17 mouse cellular contexts compared by ENCODE assay signal in genomic region chr13:41505594-41505993, GRCm38 (mm10). TPM values are rescaled to one million over a fixed set of nuclear protein-coding genes. Genes with fewer than 3 reads are reported as not detected.
DNase-seq lines count a peak whose midpoint lies in the region; ATAC-seq and TF ChIP-seq lines count a peak whose summit lies in the region.
"Had no signal": no experiment of that assay in that cellular context is flagged by ENCODE, and none has a peak within 500 bp of the region (broad histone marks: within the 10 kb centered on the region; RNA-seq: fewer than 3 reads in every experiment).

No protein-coding gene starts in this region.

- TF ChIP-seq CTCF in heart, adult 2 months (IDR thresholded peaks at IDR 0.05): no peak

- no peak for TF ChIP-seq EP300 in heart, adult 2 months (IDR thresholded peaks at IDR 0.05; ENCODE audit: insufficient read depth, low read depth, low read length)

- ATAC-seq in common myeloid progenitor, adult 5-6 weeks (replicated peaks; ENCODE audit: low read depth, poor library complexity, severe bottlenecking): peak; percentile 57
- peak; percentile 68 for ATAC-seq in monocyte, adult 5-6 weeks (replicated peaks; ENCODE audit: insufficient number of reproducible peaks, low FRiP score, low TSS enrichment, poor library complexity, severe bottlenecking)
- ATAC-seq: forebrain, embryonic 13.5 days had no signal

- no peaks in the 10 kb centered on the region for H3K27me3 ChIP-seq in heart, adult 2 months (ENCODE audit: control insufficient read depth, insufficient read depth, low read length)

- no peak for TF ChIP-seq POLR2A in heart, adult 2 months (IDR thresholded peaks at IDR 0.05; ENCODE audit: insufficient read depth, low read depth, low read length)

- H3K4me1 ChIP-seq in heart, adult 2 months (ENCODE audit: control insufficient read depth, insufficient read depth, low read length): peaks cover 1% of the 10 kb centered on the region; the same call in 1 of the 2 replicates

- no peak overlapping the region for H3K4me3 ChIP-seq in heart, adult 2 months
- H3K4me3 ChIP-seq: embryonic facial prominence, embryonic 10.5 days; forebrain, embryonic 13.5 days; heart, embryonic 12.5 days; hindbrain, embryonic 10.5 days had no signal

- no peak overlapping the region for H3K9ac ChIP-seq in heart, adult 2 months (ENCODE audit: low read depth, low read length)
- H3K9ac ChIP-seq: forebrain, embryonic 13.5 days; heart, embryonic 12.5 days; hindbrain, embryonic 14.5 days had no signal

- H3K79me2 ChIP-seq in heart, adult 2 months (replicated peaks; ENCODE audit: control insufficient read depth, insufficient read depth, low read length): no peaks in the 10 kb centered on the region

- DNase-seq in heart, adult 11 months: peak; percentile 81
- no peak for DNase-seq in heart, adult 2 months
- peak; percentile 76 for DNase-seq in A20 (ENCODE audit: low read depth, low spot score)
- no peak for DNase-seq in thymus, postnatal 10 days (ENCODE audit: low spot score in 2 of 2)
- no peak for DNase-seq in adrenal gland, adult 2 months
- DNase-seq: adrenal gland, adult 8-10 months; cerebellum, adult 11-12 months; cerebellum, adult 9-11 months; cerebellum, postnatal 36 days; gastrocnemius, postnatal 36 days had no signal

- 91% methylated on average over 2 of the region's 2 CpGs for WGBS in heart, adult 2 months

- H3K36me3 ChIP-seq in heart, adult 2 months (ENCODE audit: control insufficient read depth, insufficient read depth, low read length): no peaks in the 10 kb centered on the region
- H3K36me3 ChIP-seq: embryonic facial prominence, embryonic 10.5 days; heart, embryonic 12.5 days; hindbrain, embryonic 10.5 days had no signal

- no peak overlapping the region for H3K27ac ChIP-seq in heart, adult 2 months
- H3K27ac ChIP-seq: embryonic facial prominence, embryonic 10.5 days; forebrain, embryonic 13.5 days; hindbrain, embryonic 10.5 days; hindbrain, embryonic 14.5 days had no signal

- intact Hi-C loops in heart, adult 2 months (cut with DNase I): no loop called here

RNA-seq across cellular contexts. Expression of gene Nedd9, which starts 18.4 kb away (rescaled TPM):
- 10 to 100 TPM; 26.7 to 28.9 TPM for total RNA-seq in heart, adult 2 months (2021)
- 15.2 and 24.7 TPM in 2 replicates for polyA plus RNA-seq in heart, adult 2 months (2012; rRNA removed)
- total RNA-seq in common myeloid progenitor, adult 5-6 weeks (2017): 6.4 and 7.3 TPM in 2 replicates
- 272 to 357 TPM (median 343 TPM) in 3 replicates for total RNA-seq in monocyte, adult 5-6 weeks (2017)
- 10 to 100 TPM; 23.6 to 31.4 TPM for total RNA-seq in adrenal gland, adult 2 months (2021)
- polyA plus RNA-seq in adrenal gland, adult 2 months (2012; rRNA removed): 5.5 and 8.7 TPM in 2 replicates

Comparison
In these comparisons a context has a peak if more than half of its experiments do, and no peak if none do; other contexts are left out.
1. DNase-seq: peak in heart, adult 11 months (single experiment) and A20 (single experiment); none in heart, adult 2 months (0 of 2), thymus, postnatal 10 days (0 of 2) and adrenal gland, adult 2 months (single experiment).